Mouse (Mus musculus) hindbrain, embryonic 15.5 days (tissue): Measurements from ENCODE around the gene Srrm1. TPM values are rescaled to one million over a fixed set of nuclear protein-coding genes. Genes with fewer than 3 reads are reported as not detected.

Source experiments
- ATAC-seq: fragments of 200-750 bp; cut with Nextera tagmentation; 2 replicates; pipeline ENCODE4 v1.8.0; 2017; ENCODE audit warnings: low read depth, moderate number of reproducible peaks, moderate TSS enrichment; ENCODE audit not compliant: low FRiP score
- H3K27ac ChIP-seq: fragments of 300-500 bp; sonication (generic); replicated peaks from 2 replicates; pipeline ENCODE4 v1.5.1; 2015; ENCODE audit warnings: mild to moderate bottlenecking, inconsistent platforms
- H3K27me3 ChIP-seq: fragments of 300-500 bp; sonication (generic); 2 replicates; pipeline ENCODE4 v1.6.1; 2015; ENCODE audit warnings: control low read depth, inconsistent platforms
- H3K36me3 ChIP-seq: fragments of 300-500 bp; sonication (generic); 2 replicates; pipeline ENCODE4 v1.6.1; 2015; ENCODE audit warnings: control low read depth, inconsistent platforms
- H3K4me1 ChIP-seq: fragments of 300-500 bp; sonication (generic); replicated peaks from 2 replicates; pipeline ENCODE4 v1.6.1; 2015; ENCODE audit warnings: control low read depth, inconsistent platforms
- H3K4me2 ChIP-seq: fragments of 300-500 bp; sonication (generic); 2 replicates; pipeline ENCODE4 v1.6.1; 2015; ENCODE audit warnings: moderate library complexity, mild to moderate bottlenecking, inconsistent platforms
- H3K4me3 ChIP-seq: fragments of 300-500 bp; sonication (generic); 2 replicates; pipeline ENCODE4 v1.5.1; 2015; ENCODE audit warnings: mild to moderate bottlenecking, inconsistent platforms
- H3K9ac ChIP-seq: fragments of 300-500 bp; sonication (generic); 2 replicates; pipeline ENCODE4 v1.6.1; 2015; ENCODE audit warnings: inconsistent platforms
- H3K9me3 ChIP-seq: fragments of 300-500 bp; sonication (generic); 2 replicates; pipeline ENCODE4 v1.6.1; 2016; ENCODE audit warnings: control low read depth, inconsistent platforms
- WGBS: fragments of 180-500 bp; shearing (Covaris S2); methylation state at CpG from one replicate; pipeline ENCODE4 v1.1.7; 2015; 5-methylcytosine and 5-hydroxymethylcytosine counted together
- polyA plus RNA-seq: library from polyadenylated mRNA; unstranded; fragments of >200 nt; fragmentation: Nextera tagmentation; extraction: Ambion mirVana; gene quantifications from 2 replicates; pipeline ENCODE4 v1.2.1, GENCODE M21; 2015

Srrm1 gene
- polyA plus RNA-seq, 1 experiment from 2014 or later, result 170 TPM

- H3K36me3 ChIP-seq, result peaks cover 19% of the 10 kb centered on the region
- no peaks in the 10 kb centered on the region for H3K27me3 ChIP-seq
- no peak overlapping the region for H3K9ac ChIP-seq
- H3K4me3 ChIP-seq, result no peak overlapping the region
- ATAC-seq, result no peak
- 59% methylated on average over 17 of the region's 17 CpGs for WGBS
- no peaks in the 10 kb centered on the region for H3K4me1 ChIP-seq
- H3K27ac ChIP-seq, result no peak overlapping the region
- no peak overlapping the region for H3K4me2 ChIP-seq
- no peaks in the 10 kb centered on the region for H3K9me3 ChIP-seq
Observed at GRCm38 (mm10) chr4:135313111-135313691, 39.9 kb downstream of the Srrm1 start.

DNA sequence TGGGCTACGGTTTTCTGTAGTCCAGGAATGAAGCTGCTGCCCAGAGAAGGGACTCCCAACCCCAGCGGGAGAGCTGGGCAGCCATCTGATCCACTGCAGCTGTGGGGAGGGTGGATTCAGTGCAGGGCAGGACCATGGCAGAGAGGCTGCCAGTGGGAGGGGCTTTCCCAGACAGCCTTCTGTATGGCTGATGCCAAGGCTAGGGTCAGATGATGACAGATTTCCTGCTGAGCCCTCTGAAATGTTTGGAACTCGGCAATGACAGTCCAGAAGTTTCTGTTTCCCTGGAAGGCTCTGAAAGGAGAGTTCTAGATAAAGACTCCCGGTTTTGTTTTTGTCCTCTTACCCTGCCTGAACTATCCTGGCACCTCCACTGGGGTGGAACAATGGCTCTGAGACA lies 40.4 kb downstream of the Srrm1 start:
- no peak overlapping the region for H3K27ac ChIP-seq
- H3K36me3 ChIP-seq, result peaks cover 18% of the 10 kb centered on the region
- peak; percentile 59; the same call in 1 of the 2 replicates for ATAC-seq
- H3K27me3 ChIP-seq, result no peaks in the 10 kb centered on the region
- H3K4me2 ChIP-seq, result no peak overlapping the region
- 35% methylated on average over 4 of the region's 4 CpGs for WGBS
- H3K9me3 ChIP-seq, result no peaks in the 10 kb centered on the region
- no peak overlapping the region for H3K9ac ChIP-seq
- no peak overlapping the region for H3K4me3 ChIP-seq
- H3K4me1 ChIP-seq, result no peaks in the 10 kb centered on the region

GRCm38 (mm10) chr4:135310371-135310770 lies 42.8 kb downstream of the Srrm1 start:
- H3K9me3 ChIP-seq, result no peaks in the 10 kb centered on the region
- H3K4me3 ChIP-seq, result no peak overlapping the region
- ATAC-seq, result no peak
- H3K9ac ChIP-seq, result no peak overlapping the region
- WGBS, result 90% methylated on average over 8 of the region's 8 CpGs
- no peaks in the 10 kb centered on the region for H3K4me1 ChIP-seq
- H3K4me2 ChIP-seq, result no peak overlapping the region
- H3K27me3 ChIP-seq, result no peaks in the 10 kb centered on the region
- no peak overlapping the region for H3K27ac ChIP-seq
- H3K36me3 ChIP-seq, result peaks cover 7% of the 10 kb centered on the region

- Histone ChIP-seq H3K4me3 (no peak overlapping the region), H3K36me3 (peaks cover under 1% of the 10 kb centered on the region), H3K27me3 (no peaks in the 10 kb centered on the region), H3K27ac (no peak overlapping the region), H3K9ac (no peak overlapping the region), H3K9me3 (no peaks in the 10 kb centered on the region), H3K4me2 (no peak overlapping the region), H3K4me1 (no peaks in the 10 kb centered on the region)
- WGBS, result 72% methylated on average over 5 of the region's 5 CpGs
- ATAC-seq, result no peak
Observed at GRCm38 (mm10) chr4:135309726-135310125, 43.4 kb downstream of the Srrm1 start.

GRCm38 (mm10) chr4:135309112-135309659 lies 43.9 kb downstream of the Srrm1 start:
- ATAC-seq, result no peak
- H3K4me2 ChIP-seq, result no peak overlapping the region
- H3K9ac ChIP-seq, result no peak overlapping the region
- no peak overlapping the region for H3K4me3 ChIP-seq
- no peak overlapping the region for H3K27ac ChIP-seq
- no peaks in the 10 kb centered on the region for H3K36me3 ChIP-seq
- no peaks in the 10 kb centered on the region for H3K27me3 ChIP-seq
- no peaks in the 10 kb centered on the region for H3K4me1 ChIP-seq
- H3K9me3 ChIP-seq, result no peaks in the 10 kb centered on the region
- 71% methylated on average over 9 of the region's 9 CpGs for WGBS

GRCm38 (mm10) chr4:135306971-135307632 lies 46.0 kb downstream of the Srrm1 start:
- H3K36me3 ChIP-seq, result no peaks in the 10 kb centered on the region
- no peaks in the 10 kb centered on the region for H3K4me1 ChIP-seq
- WGBS, result 34% methylated on average over 17 of the region's 17 CpGs
- no peaks in the 10 kb centered on the region for H3K9me3 ChIP-seq
- H3K27ac ChIP-seq, result no peak overlapping the region
- H3K4me2 ChIP-seq, result peak overlapping the region; percentile 28
- ATAC-seq, result no peak
- H3K9ac ChIP-seq, result peak overlapping the region; percentile 2; the same call in 1 of the 2 replicates
- H3K27me3 ChIP-seq, result no peaks in the 10 kb centered on the region
- H3K4me3 ChIP-seq, result no peak overlapping the region

- Histone ChIP-seq H3K36me3 (no peaks in the 10 kb centered on the region), H3K27ac (no peak overlapping the region), H3K4me1 (no peaks in the 10 kb centered on the region), H3K9me3 (no peaks in the 10 kb centered on the region), H3K4me2 (no peak overlapping the region), H3K27me3 (no peaks in the 10 kb centered on the region), H3K9ac (no peak overlapping the region), H3K4me3 (no peak overlapping the region)
- WGBS, result 58% methylated on average over 4 of the region's 4 CpGs
- no peak for ATAC-seq
Observed at GRCm38 (mm10) chr4:135306533-135306932, 46.6 kb downstream of the Srrm1 start.

GRCm38 (mm10) chr4:135302261-135302660 lies 50.9 kb downstream of the Srrm1 start:
- WGBS, result 84% methylated on average over 10 of the region's 10 CpGs
- H3K4me1 ChIP-seq, result peaks cover 10% of the 10 kb centered on the region; the same call in 1 of the 2 replicates

DNA sequence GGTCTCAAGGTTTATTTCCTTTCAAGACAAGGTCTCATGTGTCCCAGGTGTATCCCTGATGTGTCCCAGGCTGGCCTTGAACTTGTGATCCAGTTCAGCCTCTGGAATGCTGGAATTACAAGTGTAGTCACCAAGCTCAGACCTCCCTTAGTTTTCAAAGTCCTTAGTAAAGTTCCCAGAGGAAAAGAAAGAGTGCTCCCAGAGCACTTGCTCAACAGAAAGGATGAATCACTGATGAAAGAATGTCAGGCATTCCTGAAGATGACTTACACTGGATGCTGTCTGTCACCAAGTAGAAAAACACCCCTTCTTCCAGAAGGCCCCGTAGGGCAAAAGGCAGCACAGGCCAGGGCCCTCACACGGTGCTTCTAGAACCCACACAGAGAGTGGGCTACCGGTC lies 52.0 kb downstream of the Srrm1 start:
- Histone ChIP-seq H3K4me2 (no peak overlapping the region), H3K4me3 (no peak overlapping the region), H3K27me3 (no peaks in the 10 kb centered on the region), H3K27ac (no peak overlapping the region), H3K9ac (no peak overlapping the region), H3K36me3 (no peaks in the 10 kb centered on the region), H3K4me1 (peaks cover 10% of the 10 kb centered on the region; the same call in 1 of the 2 replicates), H3K9me3 (no peaks in the 10 kb centered on the region)
- WGBS, result 80% methylated on average over 3 of the region's 3 CpGs
- no peak for ATAC-seq

More at GRCm38 (mm10) chr4:135302261-135302660, 50.9 kb downstream of the Srrm1 start:
- Histone ChIP-seq H3K27ac (no peak overlapping the region), H3K36me3 (no peaks in the 10 kb centered on the region), H3K4me3 (no peak overlapping the region), H3K4me2 (no peak overlapping the region), H3K9me3 (no peaks in the 10 kb centered on the region), H3K9ac (no peak overlapping the region), H3K27me3 (no peaks in the 10 kb centered on the region)
- ATAC-seq, result no peak

DNA sequence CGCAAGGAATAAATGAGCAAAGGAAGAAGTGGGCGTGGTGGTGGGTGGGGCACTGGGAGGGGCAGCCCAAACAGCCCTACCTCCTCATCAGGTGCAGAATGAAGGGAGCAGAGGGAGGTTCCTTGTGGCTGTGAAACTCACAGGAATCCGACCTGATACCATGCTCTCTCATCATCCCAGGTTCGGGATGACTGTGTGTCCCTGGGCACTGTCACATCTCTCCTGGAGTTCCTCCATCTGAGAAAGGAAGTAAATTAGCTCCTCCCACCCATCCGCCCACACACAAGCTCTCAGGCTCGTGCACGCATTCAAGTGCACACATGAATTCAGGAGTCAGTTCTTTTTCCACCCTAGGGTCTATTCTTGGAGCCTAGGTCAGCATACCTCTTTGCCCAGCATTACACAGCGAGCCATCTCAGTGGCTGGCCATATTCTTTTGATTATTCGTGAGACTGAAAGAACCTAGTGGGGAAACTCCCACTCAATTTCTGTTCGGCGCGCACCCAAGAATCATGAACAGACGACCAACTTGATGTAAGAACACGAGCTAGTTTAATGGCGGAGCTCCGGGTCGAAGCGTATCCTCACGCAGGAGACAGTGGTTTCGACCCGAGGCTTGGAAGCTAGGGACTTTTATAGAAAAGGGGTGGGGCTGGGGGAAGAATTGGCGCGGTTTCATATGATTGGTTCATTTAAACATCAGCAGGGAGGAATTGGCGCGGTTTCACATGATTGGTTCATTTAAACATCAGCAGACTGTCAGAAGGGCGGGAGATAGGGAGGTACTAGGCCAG lies 52.7 kb downstream of the Srrm1 start:
- Histone ChIP-seq H3K4me3 (no peak overlapping the region), H3K4me2 (no peak overlapping the region), H3K9me3 (no peaks in the 10 kb centered on the region), H3K27ac (no peak overlapping the region), H3K36me3 (no peaks in the 10 kb centered on the region), H3K4me1 (peaks cover 10% of the 10 kb centered on the region; the same call in 1 of the 2 replicates), H3K27me3 (no peaks in the 10 kb centered on the region), H3K9ac (no peak overlapping the region)
- 92% methylated on average over 26 of the region's 26 CpGs for WGBS
- ATAC-seq, result no peak

DNA sequence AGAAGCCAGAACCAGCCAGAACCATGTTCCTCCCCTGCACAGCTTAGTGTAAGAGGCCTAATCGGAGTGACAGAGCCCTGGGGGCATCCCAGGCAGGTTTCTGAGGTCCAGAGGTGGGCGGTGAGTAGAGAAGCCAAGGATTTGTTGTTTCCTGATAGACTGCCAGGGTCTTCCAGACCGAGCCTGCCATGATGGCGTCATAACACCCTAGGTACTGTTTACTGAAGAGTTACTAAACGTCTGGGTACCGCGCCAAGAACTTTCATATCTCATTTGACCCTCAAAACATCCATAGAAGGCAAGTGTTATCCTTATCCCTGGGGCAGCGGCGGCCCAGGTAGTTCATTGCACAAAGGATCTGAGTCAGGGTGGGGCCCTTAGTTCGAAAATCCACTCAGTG lies 54.4 kb downstream of the Srrm1 start:
- H3K9ac ChIP-seq, result no peak overlapping the region
- H3K4me3 ChIP-seq, result no peak overlapping the region
- WGBS, result 92% methylated on average over 10 of the region's 10 CpGs
- H3K4me2 ChIP-seq, result no peak overlapping the region
- no peaks in the 10 kb centered on the region for H3K36me3 ChIP-seq
- no peaks in the 10 kb centered on the region for H3K9me3 ChIP-seq
- ATAC-seq, result no peak
- no peaks in the 10 kb centered on the region for H3K27me3 ChIP-seq
- H3K27ac ChIP-seq, result 0 out of 2 replicates have a peak overlapping the region, but pooled peaks have one; percentile 10
- H3K4me1 ChIP-seq, result peaks cover 10% of the 10 kb centered on the region; the same call in 1 of the 2 replicates
